Mouse (Mus musculus) ES-E14 (cell line): ENCODE data around the gene Raph1. TPM values are rescaled to one million over a fixed set of nuclear protein-coding genes. Genes with fewer than 3 reads are reported as not detected.

ENCODE experiments used
- DNase-seq: peaks from one replicate; pipeline ENCODE4 v3.0.0-alpha.2; 2013; ENCODE audit warnings: low read depth, low spot score
- H3K27ac ChIP-seq: 2 replicates; pipeline ENCODE4 v1.5.1; 2012; ENCODE audit warnings: low read depth, mild to moderate bottlenecking, low read length, moderate library complexity, mixed read lengths; ENCODE audit not compliant: poor library complexity, insufficient read depth, severe bottlenecking
- H3K36me3 ChIP-seq: 2 replicates; pipeline ENCODE4 v1.6.1; 2012; ENCODE audit warnings: mild to moderate bottlenecking, low read length, moderate library complexity, mixed read lengths; ENCODE audit not compliant: control insufficient read depth, poor library complexity, insufficient read depth, severe bottlenecking
- H3K4me1 ChIP-seq, 2 experiments: fragments of 150-350 bp in 1 of 2; sonication (generic) in 1 of 2; 2 replicates each; pipeline ENCODE4 v1.6.1; 2012; ENCODE audit warnings: low read length in 2 of 2, mild to moderate bottlenecking in 1 of 2, mixed read lengths in 1 of 2; ENCODE audit not compliant: control insufficient read depth in 2 of 2, insufficient read depth in 2 of 2, poor library complexity in 1 of 2
- H3K4me3 ChIP-seq, 2 experiments: fragments of 150-350 bp in 1 of 2; sonication (generic) in 1 of 2; 2 replicates each; pipeline ENCODE4 v1.5.1; 2012; ENCODE audit warnings: low read length in 2 of 2, low read depth in 1 of 2, mild to moderate bottlenecking in 1 of 2, mixed read lengths in 1 of 2; ENCODE audit not compliant: insufficient read depth in 1 of 2, poor library complexity in 1 of 2, severe bottlenecking in 1 of 2
- H3K9ac ChIP-seq: 2 replicates; pipeline ENCODE4 v1.6.1; 2012; ENCODE audit warnings: low read depth, mild to moderate bottlenecking, low read length, mixed read lengths; ENCODE audit not compliant: poor library complexity, insufficient read depth, severe bottlenecking
- H3K9me3 ChIP-seq: fragments of 150-350 bp; sonication (generic); 2 replicates; pipeline ENCODE4 v1.6.1; 2012; ENCODE audit warnings: low read depth, mild to moderate bottlenecking, low read length; ENCODE audit not compliant: control insufficient read depth, insufficient read depth
- CHD2 ChIP-seq: IDR thresholded peaks from 2 replicates; pipeline ENCODE4 v1.6.1; 2014; ENCODE audit warnings: mild to moderate bottlenecking, low read depth, low read length, inconsistent platforms
- HCFC1 ChIP-seq: IDR thresholded peaks from 2 replicates; pipeline ENCODE4 v1.6.1; 2012; ENCODE audit warnings: low read length, inconsistent platforms, borderline replicate concordance; ENCODE audit not compliant: insufficient read depth
- MAFK ChIP-seq: IDR thresholded peaks from 2 replicates; pipeline ENCODE4 v1.6.1; 2014; ENCODE audit warnings: mild to moderate bottlenecking, low read depth, low read length, inconsistent platforms; ENCODE audit not compliant: insufficient read depth
- ZC3H11A ChIP-seq: IDR thresholded peaks from 2 replicates; pipeline ENCODE4 v1.6.1; 2012; ENCODE audit warnings: low read depth, mild to moderate bottlenecking, inconsistent platforms, low read length, borderline replicate concordance
- ZNF384 ChIP-seq: IDR thresholded peaks from 2 replicates; pipeline ENCODE4 v1.6.1; 2012; ENCODE audit warnings: low read depth, low read length, inconsistent platforms
- in situ Hi-C, 2 experiments: fragments of 600-800 bp; cut with MboI; formaldehyde crosslinking; loops; one replicate each; pipeline ENCODE4 v1.15.1; 2025; ENCODE audit warnings: low sequenced_read_pairs in 2 of 2, inconsistent platforms in 1 of 2; ENCODE audit not compliant: unreplicated experiment in 2 of 2
- total RNA-seq: library from RNA; depleted of rRNA; stranded (reverse); fragments of 300-350 nt; gene quantifications from 2 replicates; pipeline ENCODE4 v1.2.3, GENCODE M21; 2012

Gene Raph1
- total RNA-seq, 1 experiment, result 36.5 TPM

GRCm38 (mm10) chr1:60580990-60581389 lies 14.1 kb upstream of the Raph1 start:
- Histone ChIP-seq H3K4me1 (no peaks in the 10 kb centered on the region), H3K9me3 (no peaks in the 10 kb centered on the region), H3K9ac (no peak overlapping the region), H3K27ac (no peak overlapping the region), H3K4me3 (no peak overlapping the region), H3K36me3 (no peaks in the 10 kb centered on the region)
- no peak for DNase-seq
- no peak for TF ChIP-seq CHD2
- no peak for TF ChIP-seq ZNF384
- TF ChIP-seq ZC3H11A, result no peak
- no peak for TF ChIP-seq MAFK
- TF ChIP-seq HCFC1, result no peak
- in situ Hi-C loops, result no loop called here

- Histone ChIP-seq H3K27ac (no peak overlapping the region), H3K4me1 (no peaks in the 10 kb centered on the region), H3K4me3 (no peak overlapping the region), H3K9ac (no peak overlapping the region), H3K9me3 (no peaks in the 10 kb centered on the region), H3K36me3 (no peaks in the 10 kb centered on the region)
- in situ Hi-C loops, result no loop called here
- DNase-seq, result no peak
- TF ChIP-seq CHD2 (no peak), MAFK (no peak), ZC3H11A (no peak), ZNF384 (no peak), HCFC1 (no peak)
Measured at GRCm38 (mm10) chr1:60579886-60580285, 13.0 kb upstream of the Raph1 start.

DNA sequence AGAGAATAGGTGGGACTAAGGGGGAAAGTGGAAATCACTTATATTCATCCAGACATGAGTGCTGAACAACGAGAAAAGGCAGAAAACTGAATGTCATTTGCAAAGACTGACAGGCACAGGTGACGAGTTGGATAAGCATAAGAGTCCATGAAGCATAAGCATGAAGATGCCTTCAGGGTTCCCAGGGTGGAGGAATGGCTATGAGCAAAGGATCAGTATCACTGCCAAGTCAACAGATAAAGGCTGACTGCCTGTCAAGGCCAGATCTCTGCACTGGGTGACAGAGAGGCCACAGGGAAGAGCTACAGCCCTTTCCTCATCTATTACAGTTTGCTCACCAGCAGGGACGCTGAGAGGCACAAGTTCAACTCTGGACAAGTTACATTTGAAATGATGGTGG lies 5.8 kb upstream of the Raph1 start:
- no peak overlapping the region for H3K9ac ChIP-seq
- in situ Hi-C loops, result no loop called here

DNA sequence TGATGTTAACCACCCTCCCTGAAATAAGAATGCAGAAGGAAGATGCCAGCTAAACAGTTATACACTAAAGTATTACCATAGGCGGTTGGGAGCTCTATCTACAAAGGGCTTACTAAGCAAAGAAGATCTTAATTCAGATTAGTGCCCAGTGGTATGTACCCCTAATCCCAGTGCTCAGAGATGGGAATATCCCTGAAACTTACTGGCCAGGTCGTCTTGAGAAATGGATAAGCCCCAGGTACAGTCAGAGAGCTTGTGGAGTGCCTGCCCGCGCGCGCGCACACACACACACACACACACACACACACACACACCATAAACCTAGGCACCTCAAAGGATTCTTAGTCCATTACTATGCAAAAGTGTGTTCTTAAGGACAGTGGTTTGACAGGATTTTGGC lies 2.8 kb upstream of the Raph1 start:
- in situ Hi-C loops, result loop anchor here in 1 of 2 experiments (10.0 kb wide), 1 partner anchor 285 kb away; no protein-coding TSS in a partner anchor

More for the DNA sequence above, 5.8 kb upstream of the Raph1 start:
- H3K4me1 ChIP-seq, result peaks cover 6% of the 10 kb centered on the region in 2 experiments
- H3K9me3 ChIP-seq, result no peaks in the 10 kb centered on the region
- DNase-seq, result no peak
- H3K4me3 ChIP-seq, result no peak overlapping the region
- no peaks in the 10 kb centered on the region for H3K36me3 ChIP-seq
- no peak for TF ChIP-seq MAFK
- no peak for TF ChIP-seq CHD2
- TF ChIP-seq HCFC1, result no peak
- no peak for TF ChIP-seq ZNF384
- no peak for TF ChIP-seq ZC3H11A
- no peak overlapping the region for H3K27ac ChIP-seq

GRCm38 (mm10) chr1:60569210-60569609 lies 2.3 kb upstream of the Raph1 start:
- Histone ChIP-seq H3K36me3 (no peaks in the 10 kb centered on the region), H3K27ac (no peak overlapping the region), H3K4me1 (peaks cover 6 to 12% of the 10 kb centered on the region in 2 experiments), H3K9me3 (no peaks in the 10 kb centered on the region), H3K4me3 (peak overlapping the region in 1 of 2 experiments; percentile 16; a peak in 1 of 4 replicates), H3K9ac (no peak overlapping the region; the same call in 1 of the 2 replicates)
- TF ChIP-seq CHD2, result no peak
- no peak for TF ChIP-seq ZNF384
- no peak for TF ChIP-seq MAFK
- no peak for TF ChIP-seq ZC3H11A
- TF ChIP-seq HCFC1, result no peak
- DNase-seq, result no peak
- in situ Hi-C loops, result loop anchor here in 1 of 2 experiments (10.0 kb wide), 1 partner anchor 286 kb away; no protein-coding TSS in a partner anchor

More for the DNA sequence above, 2.8 kb upstream of the Raph1 start:
- H3K4me1 ChIP-seq, result peaks cover 6 to 7% of the 10 kb centered on the region in 2 experiments
- H3K9me3 ChIP-seq, result no peaks in the 10 kb centered on the region
- H3K27ac ChIP-seq, result no peak overlapping the region
- H3K9ac ChIP-seq, result no peak overlapping the region
- DNase-seq, result no peak
- no peaks in the 10 kb centered on the region for H3K36me3 ChIP-seq
- TF ChIP-seq ZC3H11A, result no peak
- TF ChIP-seq ZNF384, result no peak
- TF ChIP-seq CHD2, result no peak
- H3K4me3 ChIP-seq, result no peak overlapping the region
